In genomic region chr14:52022244-52022708, GRCm38 (mm10) we compare ENCODE assay signal across 7 mouse cellular contexts. TPM values are rescaled to one million over a fixed set of nuclear protein-coding genes. Genes with fewer than 3 reads are reported as not detected.
A peak's percentile ranks its signal among the peaks of the same experiment; 100 is the strongest.
DNase-seq lines count a peak whose midpoint lies in the region; ATAC-seq and TF ChIP-seq lines count a peak whose summit lies in the region.

No protein-coding gene starts in this region.

- H3K4me3 ChIP-seq in lung, embryonic 15.5 days: peak overlapping the region; percentile 34; the same call in 1 of the 2 replicates
- H3K4me3 ChIP-seq in embryonic fibroblast, embryonic 13.5 days (ENCODE audit: insufficient read depth, low read length): no peak overlapping the region
- H3K4me3 ChIP-seq in limb, embryonic 10.5 days: peak overlapping the region; percentile 45
- no peak overlapping the region for H3K4me3 ChIP-seq in neural tube, embryonic 14.5 days (ENCODE audit: low read depth, low read length)

- 0 out of 2 replicates have a peak overlapping the region, but pooled peaks have one; percentile 13 for H3K9ac ChIP-seq in lung, embryonic 15.5 days
- no peak overlapping the region for H3K9ac ChIP-seq in neural tube, embryonic 14.5 days (replicated peaks; ENCODE audit: low read depth, low read length)

- no peak for TF ChIP-seq CTCF in embryonic fibroblast, embryonic 13.5 days (IDR thresholded peaks at IDR 0.05; ENCODE audit: borderline replicate concordance, insufficient read depth, low read length)

- ATAC-seq in lung, embryonic 15.5 days (ENCODE audit: borderline replicate concordance, extremely low read depth, low FRiP score, low TSS enrichment): no peak
- ATAC-seq in neural tube, embryonic 14.5 days (ENCODE audit: low read depth): no peak

- DNase-seq in lung, adult 18-20 months: no peak
- no peak for DNase-seq in limb, embryonic 10.5 days (ENCODE audit: low spot score)
- no peak for DNase-seq in MN1 (ENCODE audit: low spot score)
- DNase-seq in urinary bladder, postnatal 25 days (ENCODE audit: low spot score): no peak

- peak overlapping the region; percentile 61 for H3K4me2 ChIP-seq in lung, embryonic 15.5 days
- peak overlapping the region; percentile 46 for H3K4me2 ChIP-seq in neural tube, embryonic 14.5 days (ENCODE audit: low read depth, low read length)

- H3K36me3 ChIP-seq in lung, embryonic 15.5 days: no peaks in the 10 kb centered on the region
- H3K36me3 ChIP-seq in limb, embryonic 10.5 days: peaks cover 9% of the 10 kb centered on the region
- H3K36me3 ChIP-seq in neural tube, embryonic 14.5 days (ENCODE audit: control insufficient read depth, insufficient read depth, low read length): no peaks in the 10 kb centered on the region

- TF ChIP-seq POLR2A in embryonic fibroblast, embryonic 13.5 days (IDR thresholded peaks at IDR 0.05; ENCODE audit: low read depth, low read length): no peak

- H3K9me3 ChIP-seq in lung, embryonic 15.5 days: no peaks in the 10 kb centered on the region
- H3K9me3 ChIP-seq in limb, embryonic 10.5 days (replicated peaks): no peaks in the 10 kb centered on the region
- H3K9me3 ChIP-seq in neural tube, embryonic 14.5 days (ENCODE audit: control insufficient read depth, low read length): no peaks in the 10 kb centered on the region

- H3K27me3 ChIP-seq in lung, embryonic 15.5 days: no peaks in the 10 kb centered on the region
- H3K27me3 ChIP-seq in limb, embryonic 10.5 days (ENCODE audit: low read depth, poor library complexity, severe bottlenecking): no peaks in the 10 kb centered on the region
- no peaks in the 10 kb centered on the region for H3K27me3 ChIP-seq in neural tube, embryonic 14.5 days (ENCODE audit: control insufficient read depth, insufficient read depth, low read length)

- peak overlapping the region; percentile 78 for H3K27ac ChIP-seq in lung, embryonic 15.5 days
- H3K27ac ChIP-seq in embryonic fibroblast, embryonic 13.5 days (ENCODE audit: insufficient read depth, low read length): peak overlapping the region; percentile 50; the same call in 1 of the 2 replicates
- H3K27ac ChIP-seq in limb, embryonic 10.5 days: peak overlapping the region; percentile 86
- H3K27ac ChIP-seq in neural tube, embryonic 14.5 days (ENCODE audit: low read depth, low read length): no peak overlapping the region

- WGBS in lung, embryonic 15.5 days: 56% methylated on average over 3 of the region's 3 CpGs
- 64% methylated on average over 3 of the region's 3 CpGs for WGBS in limb, embryonic 10.5 days
- WGBS in neural tube, embryonic 14.5 days: 60% methylated on average over 3 of the region's 3 CpGs

- H3K4me1 ChIP-seq in lung, embryonic 15.5 days: peaks cover 34% of the 10 kb centered on the region
- H3K4me1 ChIP-seq in embryonic fibroblast, embryonic 13.5 days (ENCODE audit: control insufficient read depth, insufficient read depth, low read length): peaks cover 9% of the 10 kb centered on the region
- H3K4me1 ChIP-seq in limb, embryonic 10.5 days: peaks cover 40% of the 10 kb centered on the region
- peaks cover 19% of the 10 kb centered on the region for H3K4me1 ChIP-seq in neural tube, embryonic 14.5 days (ENCODE audit: control insufficient read depth, insufficient read depth, low read length)

RNA-seq across cellular contexts. Expression of gene Zfp219, which starts 1.7 kb away (rescaled TPM):
- polyA plus RNA-seq in lung, embryonic 15.5 days (2015; fragmentation: Nextera tagmentation; extraction: Ambion mirVana): 25.7 and 26.3 TPM in 2 replicates
- 27.5 and 33.1 TPM in 2 replicates for polyA plus RNA-seq in embryonic fibroblast, embryonic 13.5 days (2011; ENCODE audit: insufficient read length, low read depth, missing spikeins)
- polyA plus RNA-seq in limb, embryonic 10.5 days (2016; fragmentation: Nextera tagmentation; extraction: Ambion mirVana): 45.6 and 51.1 TPM in 2 replicates
- polyA plus RNA-seq in neural tube, embryonic 14.5 days (2014; fragmentation: Nextera tagmentation; extraction: Ambion mirVana): 24.1 and 27.4 TPM in 2 replicates

RNA-seq across cellular contexts. Expression of gene Tmem253, which starts 6.8 kb away (rescaled TPM):
- polyA plus RNA-seq in lung, embryonic 15.5 days (2015; fragmentation: Nextera tagmentation; extraction: Ambion mirVana): 0.26 and 0.57 TPM in 2 replicates
- 0.95 TPM in 1 of 2 replicates, not detected in the other for polyA plus RNA-seq in embryonic fibroblast, embryonic 13.5 days (2011; ENCODE audit: insufficient read length, low read depth, missing spikeins)
- 0.41 and 0.66 TPM in 2 replicates for polyA plus RNA-seq in limb, embryonic 10.5 days (2016; fragmentation: Nextera tagmentation; extraction: Ambion mirVana)
- polyA plus RNA-seq in neural tube, embryonic 14.5 days (2014; fragmentation: Nextera tagmentation; extraction: Ambion mirVana): 0.47 and 0.66 TPM in 2 replicates

RNA-seq across cellular contexts. Expression of gene Olfr221, which starts 20.0 kb away (rescaled TPM):
- polyA plus RNA-seq in lung, embryonic 15.5 days (2015; fragmentation: Nextera tagmentation; extraction: Ambion mirVana): not detected in 2 replicates
- polyA plus RNA-seq in embryonic fibroblast, embryonic 13.5 days (2011; ENCODE audit: insufficient read length, low read depth, missing spikeins): not detected in 2 replicates
- polyA plus RNA-seq in limb, embryonic 10.5 days (2016; fragmentation: Nextera tagmentation; extraction: Ambion mirVana): not detected in 2 replicates
- polyA plus RNA-seq in neural tube, embryonic 14.5 days (2014; fragmentation: Nextera tagmentation; extraction: Ambion mirVana): not detected in 2 replicates

RNA-seq across cellular contexts. Expression of gene Arhgef40, which starts 37.8 kb away (rescaled TPM):
- 105 TPM in 2 replicates for polyA plus RNA-seq in lung, embryonic 15.5 days (2015; fragmentation: Nextera tagmentation; extraction: Ambion mirVana)
- 109 and 119 TPM in 2 replicates for polyA plus RNA-seq in embryonic fibroblast, embryonic 13.5 days (2011; ENCODE audit: insufficient read length, low read depth, missing spikeins)
- polyA plus RNA-seq in limb, embryonic 10.5 days (2016; fragmentation: Nextera tagmentation; extraction: Ambion mirVana): 190 and 236 TPM in 2 replicates
- 66.5 and 73.8 TPM in 2 replicates for polyA plus RNA-seq in neural tube, embryonic 14.5 days (2014; fragmentation: Nextera tagmentation; extraction: Ambion mirVana)

Comparison
In these comparisons a context has a peak if more than half of its experiments do, and no peak if none do; other contexts are left out.
1. H3K4me3 ChIP-seq: peak in lung, embryonic 15.5 days (single experiment) and limb, embryonic 10.5 days (single experiment); none in embryonic fibroblast, embryonic 13.5 days (single experiment) and neural tube, embryonic 14.5 days (single experiment).